Mouse (Mus musculus) embryo, embryonic 10 days (tissue): ENCODE measurements around the gene Zfp346.

Source experiments
- DNase-seq: peaks from one replicate; pipeline ENCODE4 v3.0.0-alpha.2; 2015; ENCODE audit warnings: low spot score

Zfp346 gene

GRCm38 (mm10) chr13:55152621-55153415 lies 47.7 kb downstream of the Zfp346 start, which contains the start of gene Fgfr4:
TSS of gene Fgfr4 (plus strand) at chr13:55152640.
- DNase-seq = peak; percentile 76

GRCm38 (mm10) chr13:55153951-55154350 lies 48.8 kb downstream of the Zfp346 start:
- DNase-seq = no peak

- DNase-seq = no peak
These were observed 57.3 kb downstream of the Zfp346 start for GRCm38 (mm10) chr13:55162365-55162764.

GRCm38 (mm10) chr13:55163553-55163952 lies 58.4 kb downstream of the Zfp346 start:
- DNase-seq = no peak

GRCm38 (mm10) chr13:55165831-55166339 lies 60.8 kb downstream of the Zfp346 start:
- DNase-seq = no peak

- no peak for DNase-seq
These were observed 62.0 kb downstream of the Zfp346 start for GRCm38 (mm10) chr13:55166806-55167725.

- DNase-seq = no peak
These were observed 62.7 kb downstream of the Zfp346 start for GRCm38 (mm10) chr13:55167798-55168197.

GRCm38 (mm10) chr13:55168255-55168654 lies 63.1 kb downstream of the Zfp346 start:
- DNase-seq = no peak

- DNase-seq = no peak
These were observed 63.9 kb downstream of the Zfp346 start for GRCm38 (mm10) chr13:55168958-55169369.

GRCm38 (mm10) chr13:55171517-55172335 lies 66.6 kb downstream of the Zfp346 start:
- DNase-seq = peak; percentile 58

- DNase-seq = no peak
These were observed 67.2 kb downstream of the Zfp346 start for GRCm38 (mm10) chr13:55172336-55172770.

- DNase-seq = no peak
These were observed 69.2 kb downstream of the Zfp346 start for GRCm38 (mm10) chr13:55174347-55174746.

GRCm38 (mm10) chr13:55176265-55176664 lies 71.2 kb downstream of the Zfp346 start:
- DNase-seq = no peak

GRCm38 (mm10) chr13:55177903-55178496 lies 72.9 kb downstream of the Zfp346 start:
- DNase-seq = no peak

GRCm38 (mm10) chr13:55178556-55178955 lies 73.4 kb downstream of the Zfp346 start:
- peak; percentile 87 for DNase-seq

- no peak for DNase-seq
These were observed 74.5 kb downstream of the Zfp346 start for GRCm38 (mm10) chr13:55179591-55179990.

GRCm38 (mm10) chr13:55181786-55182172 lies 76.7 kb downstream of the Zfp346 start:
- DNase-seq = no peak

GRCm38 (mm10) chr13:55182173-55182894 lies 77.2 kb downstream of the Zfp346 start:
- peak; percentile 87 for DNase-seq

- DNase-seq = no peak
These were observed 78.3 kb downstream of the Zfp346 start for GRCm38 (mm10) chr13:55183382-55183781.
